Mouse (Mus musculus) neural tube, embryonic 13.5 days (tissue): ENCODE measurements around the gene Gimap9. TPM values are rescaled to one million over a fixed set of nuclear protein-coding genes. Genes with fewer than 3 reads are reported as not detected.

Experiments used
- polyA plus RNA-seq: library from polyadenylated mRNA; unstranded; fragments of >200 nt; fragmentation: Nextera tagmentation; extraction: Ambion mirVana; gene quantifications from 2 replicates; pipeline ENCODE4 v1.2.1, GENCODE M21; 2015

The Gimap9 gene
- polyA plus RNA-seq, 1 experiment from 2014 or later = 1.6 TPM

Other genes starting within 250 kb of the Gimap9 start
- gene Zfp467, start 230.3 kb upstream of the Gimap9 start, polyA plus RNA-seq = 21.0 and 22.6 TPM in 2 replicates
- gene Sspo, start 227.9 kb upstream of the Gimap9 start, polyA plus RNA-seq = 0.31 and 0.43 TPM in 2 replicates
- gene Atp6v0e2, start 138.5 kb upstream of the Gimap9 start, polyA plus RNA-seq = 177 and 203 TPM in 2 replicates
- gene Lrrc61, start 121.3 kb upstream of the Gimap9 start, polyA plus RNA-seq = 20.7 and 24.0 TPM in 2 replicates
- gene Rarres2, start 103.3 kb upstream of the Gimap9 start, polyA plus RNA-seq = 9.2 and 10.9 TPM in 2 replicates
- gene Gm45021, start 86.5 kb upstream of the Gimap9 start, polyA plus RNA-seq = not detected in 2 replicates
- 38.0 and 40.3 TPM in 2 replicates for gene Repin1, start 82.2 kb upstream of the Gimap9 start, polyA plus RNA-seq
- gene Gm44965, start 82.2 kb upstream of the Gimap9 start, polyA plus RNA-seq = not detected in 2 replicates
- 11.3 and 15.7 TPM in 2 replicates for gene Zfp775, start 74.1 kb upstream of the Gimap9 start, polyA plus RNA-seq
- 11.2 and 12.7 TPM in 2 replicates for gene AI854703, start 49.4 kb upstream of the Gimap9 start, polyA plus RNA-seq
- gene Gimap8, start 28.9 kb upstream of the Gimap9 start, polyA plus RNA-seq = 0.74 TPM in 2 replicates
- gene Gimap4, start 8.4 kb downstream of the Gimap9 start, polyA plus RNA-seq = 2.9 and 3.3 TPM in 2 replicates
- gene Gimap6, start 32.1 kb downstream of the Gimap9 start, polyA plus RNA-seq = 10.9 and 11.6 TPM in 2 replicates
- gene Gm28053, start 42.5 kb downstream of the Gimap9 start, polyA plus RNA-seq = 0.95 TPM in 1 of 2 replicates, not detected in the other
- not detected in 2 replicates for gene Gimap7, start 42.5 kb downstream of the Gimap9 start, polyA plus RNA-seq
- gene Gimap1, start 62.9 kb downstream of the Gimap9 start, polyA plus RNA-seq = 8.6 and 8.7 TPM in 2 replicates
- gene Gimap5, start 70.1 kb downstream of the Gimap9 start, polyA plus RNA-seq = 2.0 TPM in 2 replicates
- not detected in 2 replicates for gene Gimap3, start 94.7 kb downstream of the Gimap9 start, polyA plus RNA-seq
- 22.8 and 30.5 TPM in 2 replicates for gene Tmem176a, start 164.8 kb downstream of the Gimap9 start, polyA plus RNA-seq
- 127 and 151 TPM in 2 replicates for gene Tmem176b, start 165.4 kb downstream of the Gimap9 start, polyA plus RNA-seq
- gene Aoc1, start 196.8 kb downstream of the Gimap9 start, polyA plus RNA-seq = not detected in 2 replicates